Mouse (Mus musculus): ENCODE measurements around the gene Trak2.
"Not testable (repeated sequence)": the region's sequence is repeated elsewhere in the genome, so short reads cannot be mapped to it uniquely, and the experiment has no call there.

Gene Trak2

DNA sequence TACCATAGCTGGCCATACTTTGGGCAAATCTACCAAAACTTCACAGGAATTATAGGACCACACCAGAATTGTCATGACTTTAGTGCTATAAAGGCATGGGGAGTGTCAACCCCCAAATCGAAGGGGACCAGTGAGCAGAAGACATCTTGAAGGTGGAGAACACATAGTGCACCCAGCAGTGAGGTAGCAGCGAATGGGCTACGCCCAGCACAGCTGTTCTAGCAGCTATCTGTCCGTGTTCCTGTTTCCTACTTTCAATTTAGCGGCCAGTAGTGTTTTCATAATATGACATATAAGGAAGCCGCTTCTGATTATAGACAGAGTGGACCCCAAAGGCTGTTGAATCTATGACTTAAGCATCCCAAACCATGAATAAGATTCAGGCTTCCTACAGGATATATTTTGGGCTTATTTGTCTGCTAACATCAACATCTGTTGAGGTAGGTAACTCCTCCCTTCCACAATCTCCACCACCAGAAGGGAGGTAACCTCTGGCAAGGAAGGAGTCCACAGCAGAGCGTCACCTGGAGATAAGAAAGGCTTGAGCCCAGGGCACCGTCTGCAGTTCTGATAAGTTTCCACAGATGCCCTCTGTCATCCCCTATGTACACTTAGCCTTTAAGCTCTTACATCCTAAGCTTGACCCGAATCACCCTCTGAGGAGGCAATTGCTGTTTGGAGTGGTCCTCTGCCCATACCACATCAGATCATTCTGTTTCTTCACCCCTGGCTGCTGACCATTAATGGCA is 19.4 kb downstream of the Trak2 start:
- DNase-seq (ENCODE audit: low spot score in 2 of 2) = peak in 1 of 2 experiments; percentile 15

DNA sequence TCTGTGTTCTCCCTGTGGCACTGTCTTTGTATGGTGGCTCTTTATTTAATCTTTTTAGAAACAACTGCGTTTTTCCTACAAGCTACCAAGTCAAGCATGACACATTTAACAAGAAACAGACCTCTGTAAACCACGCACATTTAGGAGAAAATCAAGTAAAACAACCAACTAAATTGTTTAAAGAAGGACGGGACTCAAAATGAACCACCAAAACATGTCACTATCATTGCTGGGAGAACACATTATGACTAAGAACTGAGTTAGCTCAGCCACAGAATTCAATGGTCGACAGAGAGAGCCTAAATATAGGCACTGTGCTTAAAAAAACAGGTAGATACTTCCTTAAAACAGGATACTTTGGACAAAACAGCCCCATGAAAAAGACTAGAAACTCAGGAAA is 20.2 kb downstream of the Trak2 start:
- no peak for DNase-seq (ENCODE audit: low spot score in 2 of 2)

DNA sequence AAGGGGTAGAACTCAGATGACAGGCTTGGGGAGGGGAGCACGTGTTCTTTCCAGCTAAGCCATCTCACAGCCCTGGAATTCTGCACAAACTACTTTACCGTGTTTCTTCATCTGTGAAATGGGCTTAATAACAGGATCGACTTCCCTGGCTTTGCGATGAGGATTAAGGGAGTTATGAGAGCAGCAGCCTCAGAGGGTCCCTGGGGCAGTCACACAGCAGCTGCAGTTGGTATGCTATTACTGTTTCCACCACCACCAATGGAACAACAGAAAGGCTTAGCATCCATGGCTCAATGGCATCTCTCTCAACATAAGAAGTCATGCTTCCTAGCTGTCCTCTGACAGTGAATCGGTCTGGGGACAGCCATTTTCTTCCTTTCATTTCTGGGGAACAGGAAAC is 20.7 kb downstream of the Trak2 start:
- DNase-seq (ENCODE audit: low spot score in 2 of 2) = no peak

DNA sequence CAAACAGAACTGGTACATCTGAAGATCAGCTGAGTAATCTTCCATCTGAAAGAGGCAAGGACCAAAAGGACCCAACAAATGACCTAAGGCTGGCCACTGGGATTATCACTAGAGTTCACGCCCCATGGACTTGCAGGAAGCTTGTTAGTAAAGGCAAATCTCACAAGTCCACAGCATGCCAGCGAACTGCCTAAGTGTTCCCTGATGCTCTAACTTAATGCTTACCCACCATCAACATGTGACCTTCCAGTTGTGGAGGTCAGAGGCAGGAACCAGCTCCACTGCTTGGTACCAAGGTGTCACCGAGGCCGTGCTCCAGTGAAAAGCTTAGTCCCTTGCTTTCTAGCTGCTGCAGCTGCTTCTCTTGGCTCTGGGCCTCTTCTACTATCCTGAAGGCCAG is 21.4 kb downstream of the Trak2 start:
- no peak for DNase-seq (ENCODE audit: low spot score in 2 of 2)

GRCm38 (mm10) chr1:58950899-58951648 is 22.2 kb downstream of the Trak2 start:
- no peak for DNase-seq (ENCODE audit: low spot score in 2 of 2)

- DNase-seq (ENCODE audit: low spot score in 2 of 2) = no peak
These were observed 23.6 kb downstream of the Trak2 start for GRCm38 (mm10) chr1:58949561-58950106.

DNA sequence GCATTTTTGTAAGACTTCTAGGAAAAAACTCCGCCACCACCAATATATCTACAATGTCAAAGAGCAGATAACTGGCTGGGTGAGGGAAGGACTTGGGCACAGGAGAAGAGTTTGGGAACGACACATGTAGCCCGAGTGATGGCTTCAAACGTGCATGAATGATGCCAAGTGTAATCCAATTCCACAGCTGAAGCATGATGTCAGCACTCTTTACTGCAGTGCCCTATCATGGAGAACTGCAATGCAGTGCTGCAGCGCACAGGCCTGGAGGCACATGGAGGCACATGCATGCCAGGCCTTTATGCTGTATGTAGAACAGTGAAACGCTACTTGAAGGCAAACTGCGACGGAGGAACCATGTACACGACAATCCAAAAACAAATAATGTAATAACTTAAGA is 26.5 kb downstream of the Trak2 start:
- DNase-seq (ENCODE audit: low spot score in 2 of 2) = no peak

- DNase-seq (ENCODE audit: low spot score in 2 of 2) = no peak
These were observed 27.1 kb downstream of the Trak2 start for GRCm38 (mm10) chr1:58945960-58946670.

- no peak for DNase-seq (ENCODE audit: low spot score in 2 of 2)
These were observed 27.7 kb downstream of the Trak2 start for GRCm38 (mm10) chr1:58945523-58945922.

DNA sequence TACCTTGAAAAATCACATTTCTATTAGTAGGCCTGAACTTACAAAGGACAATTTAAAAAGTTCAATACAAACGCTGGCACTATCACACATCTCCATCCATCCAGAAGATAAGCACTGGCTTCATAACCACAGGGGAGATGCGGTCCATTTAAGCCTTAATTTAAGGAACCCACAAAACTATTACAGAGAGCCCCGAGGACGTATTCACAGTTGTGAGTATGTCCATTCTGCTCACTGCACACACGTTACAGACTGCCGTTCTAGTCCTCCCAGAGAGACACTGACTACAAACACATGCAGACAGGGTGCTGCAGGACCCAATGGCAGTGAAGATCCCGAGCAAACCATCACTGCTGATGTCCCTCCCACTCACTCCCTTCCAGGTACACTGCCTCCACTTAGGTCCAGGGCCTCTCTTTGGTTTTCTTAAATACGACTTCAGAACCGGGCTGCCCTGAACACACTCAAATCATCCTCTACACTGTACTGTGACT is 35.6 kb downstream of the Trak2 start:
- no peak for DNase-seq (ENCODE audit: low spot score in 2 of 2)

GRCm38 (mm10) chr1:58936746-58937605 is 36.3 kb downstream of the Trak2 start:
- DNase-seq (ENCODE audit: low spot score in 2 of 2) = no peak

DNA sequence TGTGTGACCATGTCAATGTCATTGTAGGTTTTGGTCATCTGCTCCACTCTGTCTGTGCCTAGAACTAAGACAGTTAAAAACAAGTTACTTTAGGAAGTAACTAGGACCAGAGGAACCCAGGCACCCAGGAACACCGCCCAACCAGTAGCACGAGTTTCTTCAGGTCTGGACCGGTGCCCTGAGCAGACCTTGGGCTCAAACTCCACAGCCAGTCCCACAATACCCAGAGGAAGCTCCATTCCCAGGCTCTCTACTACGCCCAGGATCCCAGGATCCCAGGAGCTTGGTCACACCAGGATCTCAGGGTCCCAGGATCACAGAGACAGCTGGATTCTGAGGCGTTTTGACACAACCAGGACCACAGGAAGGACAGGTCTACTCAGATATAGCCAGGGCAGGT is 46.6 kb downstream of the Trak2 start:
- DNase-seq (ENCODE audit: low spot score in 2 of 2) = no peak

- no peak for DNase-seq (ENCODE audit: low spot score in 2 of 2)
These were observed 55.7 kb downstream of the Trak2 start for GRCm38 (mm10) chr1:58917566-58917965.

DNA sequence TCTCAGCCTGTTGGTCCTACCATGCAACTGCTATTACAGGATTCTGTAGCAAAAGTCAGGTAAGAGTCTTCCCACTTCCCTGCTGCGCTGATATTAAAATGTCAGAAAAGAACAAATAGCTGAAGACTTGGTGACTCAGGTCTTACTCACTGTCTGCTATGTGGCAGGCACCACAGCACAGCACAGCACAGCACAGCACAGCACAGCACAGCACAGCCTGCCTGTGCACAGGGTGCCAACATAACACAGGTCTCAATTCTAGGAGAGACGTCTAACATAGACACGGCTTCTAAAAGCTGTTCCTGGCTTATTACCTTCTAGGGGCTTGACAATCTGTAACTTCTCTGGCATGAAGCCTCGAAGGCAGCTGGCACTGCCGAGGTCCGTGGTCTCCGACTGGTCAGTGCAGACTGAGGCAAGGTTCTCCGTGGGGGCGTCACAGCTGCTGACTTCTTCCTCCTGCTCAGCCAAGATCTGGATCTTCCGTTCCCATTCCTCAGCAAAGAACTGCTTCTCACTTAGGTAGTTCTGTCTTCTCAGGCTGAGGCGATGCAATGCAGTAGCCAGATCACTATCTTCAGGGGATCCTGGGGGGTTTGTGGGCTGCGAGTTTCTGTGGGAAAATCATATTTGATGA is 63.5 kb downstream of the Trak2 start:
- DNase-seq (ENCODE audit: low spot score in 2 of 2) = no peak

GRCm38 (mm10) chr1:58903681-58904080 is 69.5 kb downstream of the Trak2 start:
- DNase-seq (ENCODE audit: low spot score in 2 of 2) = no peak

DNA sequence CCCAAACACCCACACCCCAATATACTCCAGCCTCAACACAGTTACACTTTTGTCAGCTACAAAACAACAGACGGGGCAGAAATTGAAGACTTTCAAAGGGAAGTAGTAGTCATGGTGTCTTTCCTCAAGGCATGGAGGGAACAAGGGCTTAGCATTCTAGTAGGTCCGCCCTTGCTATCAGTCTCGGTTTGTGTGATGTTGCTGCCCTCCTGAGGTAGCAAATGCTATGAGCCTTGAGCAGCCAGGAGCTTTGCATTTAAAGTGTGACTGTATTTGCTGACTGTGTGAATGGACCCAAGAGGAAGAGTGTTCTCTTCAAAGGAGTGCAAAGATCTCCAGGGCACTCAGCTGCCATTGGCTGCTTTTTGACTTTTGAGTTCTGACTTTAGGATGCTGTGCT is 75.7 kb downstream of the Trak2 start:
- peak; percentile 10 to 19 for DNase-seq (ENCODE audit: low spot score in 2 of 2)

- not testable (repeated sequence) for DNase-seq (ENCODE audit: low spot score in 2 of 2)
These were observed 80.8 kb downstream of the Trak2 start for GRCm38 (mm10) chr1:58892386-58892785.

DNA sequence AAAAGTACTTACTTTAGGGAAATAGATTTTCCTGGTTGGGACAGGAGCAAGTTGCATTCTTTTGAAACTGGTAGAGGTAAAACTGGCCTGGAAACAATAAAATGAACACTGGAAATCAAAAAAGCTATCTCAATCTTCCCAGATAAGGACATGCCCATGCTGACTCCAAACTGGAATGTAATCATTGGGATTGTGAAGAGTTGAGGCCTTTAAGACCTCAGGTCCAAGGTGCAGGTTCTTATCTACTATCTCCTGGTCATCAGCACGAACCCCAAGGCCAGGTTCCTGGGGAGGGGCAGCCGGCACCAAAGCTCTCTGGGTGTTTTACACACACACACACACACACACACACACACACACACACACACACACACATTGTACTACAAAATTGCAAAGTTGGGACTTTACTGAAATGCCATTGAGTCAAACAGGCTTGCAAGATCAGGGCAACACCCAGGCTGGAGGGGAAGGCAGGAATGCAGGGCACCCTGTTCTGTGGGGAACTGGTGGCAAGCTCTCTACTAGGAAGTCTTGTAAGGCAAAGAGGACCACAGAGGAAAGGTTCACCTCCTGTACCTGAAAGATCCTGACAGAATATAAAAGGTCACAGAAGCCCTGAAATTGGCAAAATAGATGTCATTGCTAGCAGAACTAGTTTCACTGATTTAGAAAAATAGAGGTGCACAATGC is 81.6 kb downstream of the Trak2 start:
- not testable (repeated sequence) for DNase-seq (ENCODE audit: low spot score in 2 of 2)

DNA sequence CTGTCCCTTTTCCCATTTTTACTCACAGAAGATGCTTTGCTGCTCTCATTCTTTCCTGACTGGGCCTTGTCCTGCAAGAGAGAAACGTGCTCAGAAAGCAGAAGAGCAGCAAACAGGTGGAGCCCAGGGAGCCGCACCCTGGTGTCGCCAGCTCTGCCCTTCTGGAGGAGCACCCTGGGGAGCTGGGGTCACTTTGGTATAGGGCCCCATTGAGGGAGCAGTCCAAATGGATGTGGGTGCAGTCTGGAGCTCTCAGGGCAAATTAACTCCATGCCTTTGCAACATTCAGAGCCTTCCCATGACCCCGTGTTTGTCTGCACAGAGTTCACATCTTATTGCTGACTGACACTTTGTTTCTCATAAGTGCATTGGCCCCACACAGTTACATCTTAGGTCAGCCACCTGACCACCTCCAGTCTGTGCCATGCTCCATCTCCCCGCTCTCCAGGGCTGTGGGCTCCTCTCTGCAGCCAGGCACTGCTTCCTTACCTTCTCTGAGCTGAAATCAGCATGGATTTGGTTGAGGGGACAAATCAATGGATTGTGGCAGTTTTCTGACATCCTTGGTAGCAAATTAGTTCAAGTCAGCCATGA is 82.4 kb downstream of the Trak2 start:
- not testable (repeated sequence) for DNase-seq (ENCODE audit: low spot score in 2 of 2)

Measured in thymus, postnatal 10 days (tissue).